Mouse (Mus musculus) induced T-regulatory cell, adult 2 months (primary cell): Measurements from ENCODE around the gene Nos3.

Experiments
- DNase-seq: peaks from one replicate; pipeline ENCODE4 v3.0.0-alpha.2; 2012; ENCODE audit warnings: low read depth

Gene Nos3

GRCm38 (mm10) chr5:24427285-24427633, 62.6 kb downstream of the Nos3 start:
- DNase-seq, result no peak

GRCm38 (mm10) chr5:24427981-24428402, 63.4 kb downstream of the Nos3 start:
- no peak for DNase-seq

DNA sequence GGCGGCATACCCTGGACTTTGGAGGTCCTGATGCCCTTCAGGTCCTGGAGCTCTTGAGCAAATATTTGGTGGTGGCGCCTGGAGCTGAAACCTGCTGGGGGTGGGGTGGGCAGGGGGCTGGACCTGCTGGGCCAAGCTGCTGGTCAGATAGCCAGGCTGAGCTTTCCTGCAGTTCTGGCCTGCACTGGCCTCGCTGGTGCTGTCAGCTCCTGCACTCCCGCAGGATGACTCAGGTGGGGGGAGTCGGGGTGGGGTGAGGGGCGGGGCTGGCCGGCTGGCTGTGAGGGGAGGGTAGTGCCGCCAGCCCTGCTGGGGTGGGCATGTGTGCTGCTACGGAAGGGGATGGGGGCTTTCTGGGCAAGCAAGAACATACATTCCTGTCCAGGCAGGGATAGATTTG, 64.0 kb downstream of the Nos3 start:
- DNase-seq, result no peak

- no peak for DNase-seq
Measured at GRCm38 (mm10) chr5:24433993-24434392, 69.4 kb downstream of the Nos3 start.
